Mouse (Mus musculus): Measurements from ENCODE around the gene Ankrd39.

- TF ChIP-seq CTCF (IDR thresholded peaks at IDR 0.05; ENCODE audit: extremely low read depth, insufficient read length, insufficient replicate concordance, low read depth, low read length) (no peak), POLR2A (IDR thresholded peaks at IDR 0.05; ENCODE audit: low read depth, low read length) (no peak)
Observed at GRCm38 (mm10) chr1:36595167-36595931, 48.1 kb upstream of the Ankrd39 start.

All from small intestine, adult 2 months (tissue).